Mouse (Mus musculus): ENCODE results near the gene Alyref.

DNA sequence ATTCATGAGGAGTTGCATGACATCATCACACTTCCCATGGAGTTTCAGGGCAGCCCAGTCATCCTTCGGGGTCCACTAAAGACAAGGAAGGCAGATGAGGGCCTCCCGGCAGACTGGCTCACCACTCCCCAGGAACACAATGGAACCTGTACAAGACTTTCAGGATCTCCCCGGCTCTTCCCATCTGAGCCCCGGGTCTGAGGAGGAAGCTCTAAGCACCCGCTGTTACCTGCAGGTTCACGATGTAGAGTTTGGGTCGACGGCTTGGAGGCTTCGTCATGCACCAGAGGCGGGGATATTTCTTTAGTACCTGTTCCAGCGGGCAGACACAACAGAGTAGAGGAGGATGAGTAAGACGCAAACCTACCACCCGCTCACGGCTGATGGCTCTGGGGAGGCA lies 22.0 kb upstream of the Alyref start:
- TF ChIP-seq CTCF (IDR thresholded peaks at IDR 0.05; ENCODE audit: control insufficient read depth, insufficient read depth, insufficient replicate concordance, low read depth, low read length): no peak
- TF ChIP-seq POLR2A (IDR thresholded peaks at IDR 0.05; ENCODE audit: control insufficient read depth, low read depth, low read length): 0 out of 2 replicates have a peak, but pooled peaks have one; percentile 6
